Mouse (Mus musculus) stomach, embryonic 16.5 days (tissue): ENCODE results near the gene Lrig2. TPM values are rescaled to one million over a fixed set of nuclear protein-coding genes. Genes with fewer than 3 reads are reported as not detected.

Experiments
- ATAC-seq: fragments of 200-750 bp; cut with Nextera tagmentation; 2 replicates; pipeline ENCODE4 v1.8.0; 2017; ENCODE audit warnings: moderate number of reproducible peaks, moderate TSS enrichment; ENCODE audit not compliant: insufficient read depth, low FRiP score
- H3K27ac ChIP-seq: fragments of 300-500 bp; sonication (generic); 2 replicates; pipeline ENCODE4 v1.5.1; 2014; ENCODE audit warnings: low read length
- H3K27me3 ChIP-seq: fragments of 300-500 bp; sonication (generic); 2 replicates; pipeline ENCODE4 v1.6.1; 2014; ENCODE audit warnings: low read length, control low read depth, mixed read lengths; ENCODE audit not compliant: control insufficient read depth, insufficient read depth
- H3K36me3 ChIP-seq: fragments of 300-500 bp; sonication (generic); 2 replicates; pipeline ENCODE4 v1.6.1; 2014; ENCODE audit warnings: low read length; ENCODE audit not compliant: control insufficient read depth, insufficient read depth
- H3K4me1 ChIP-seq: fragments of 300-500 bp; sonication (generic); 2 replicates; pipeline ENCODE4 v1.6.1; 2014; ENCODE audit warnings: low read length, control low read depth, mixed read lengths; ENCODE audit not compliant: control insufficient read depth, insufficient read depth
- H3K4me2 ChIP-seq: fragments of 300-500 bp; sonication (generic); 2 replicates; pipeline ENCODE4 v1.6.1; 2014; ENCODE audit warnings: low read depth, low read length, mixed read lengths
- H3K4me3 ChIP-seq: fragments of 300-500 bp; sonication (generic); replicated peaks from 2 replicates; pipeline ENCODE4 v1.5.1; 2014; ENCODE audit warnings: mild to moderate bottlenecking, low read length
- H3K9ac ChIP-seq: fragments of 300-500 bp; sonication (generic); 2 replicates; pipeline ENCODE4 v1.6.1; 2014; ENCODE audit warnings: low read length
- H3K9me3 ChIP-seq: fragments of 300-500 bp; sonication (generic); replicated peaks from 2 replicates; pipeline ENCODE4 v1.6.1; 2016; ENCODE audit warnings: low read length, control low read depth; ENCODE audit not compliant: control insufficient read depth
- WGBS: fragments of 180-500 bp; shearing (Covaris S2); extraction: QIAGEN DNeasy Blood & Tissue Kit; methylation state at CpG from one replicate; pipeline ENCODE4 v1.1.7; 2014; 5-methylcytosine and 5-hydroxymethylcytosine counted together
- polyA plus RNA-seq: library from polyadenylated mRNA; unstranded; fragments of >200 nt; fragmentation: Nextera tagmentation; extraction: Ambion mirVana; gene quantifications from 2 replicates; pipeline ENCODE4 v1.2.1, GENCODE M21; 2015

The Lrig2 gene
- polyA plus RNA-seq, 1 experiment from 2014 or later, result 13.7 TPM

- no peak overlapping the region for H3K4me3 ChIP-seq
These were observed 155.6 kb downstream of the Lrig2 start for GRCm38 (mm10) chr3:104356106-104356505.

GRCm38 (mm10) chr3:104353884-104354283 is 157.8 kb downstream of the Lrig2 start:
- no peaks in the 10 kb centered on the region for H3K36me3 ChIP-seq
- no peaks in the 10 kb centered on the region for H3K9me3 ChIP-seq
- no peak overlapping the region for H3K4me2 ChIP-seq
- ATAC-seq, result no peak
- H3K27ac ChIP-seq, result no peak overlapping the region
- H3K27me3 ChIP-seq, result no peaks in the 10 kb centered on the region
- H3K4me1 ChIP-seq, result peaks cover 18% of the 10 kb centered on the region
- WGBS, result 50% methylated on average over 3 of the region's 3 CpGs
- no peak overlapping the region for H3K9ac ChIP-seq
- no peak overlapping the region for H3K4me3 ChIP-seq

More at GRCm38 (mm10) chr3:104356106-104356505, 155.6 kb downstream of the Lrig2 start:
- no peak overlapping the region for H3K27ac ChIP-seq
- H3K4me2 ChIP-seq, result no peak overlapping the region
- no peaks in the 10 kb centered on the region for H3K27me3 ChIP-seq
- peaks cover 11% of the 10 kb centered on the region for H3K4me1 ChIP-seq
- no peak for ATAC-seq
- H3K36me3 ChIP-seq, result no peaks in the 10 kb centered on the region
- H3K9me3 ChIP-seq, result no peaks in the 10 kb centered on the region
- no peak overlapping the region for H3K9ac ChIP-seq
- 92% methylated on average over 5 of the region's 5 CpGs for WGBS

GRCm38 (mm10) chr3:104352358-104353060 is 159.2 kb downstream of the Lrig2 start:
- H3K27me3 ChIP-seq, result no peaks in the 10 kb centered on the region
- peaks cover 18% of the 10 kb centered on the region for H3K4me1 ChIP-seq
- peak overlapping the region; percentile 45; the same call in 1 of the 2 replicates for H3K27ac ChIP-seq
- no peak overlapping the region for H3K4me2 ChIP-seq
- H3K9me3 ChIP-seq, result no peaks in the 10 kb centered on the region
- 47% methylated on average over 7 of the region's 7 CpGs for WGBS
- no peaks in the 10 kb centered on the region for H3K36me3 ChIP-seq
- no peak overlapping the region for H3K4me3 ChIP-seq
- H3K9ac ChIP-seq, result no peak overlapping the region
- ATAC-seq, result no peak

GRCm38 (mm10) chr3:104350253-104350945 is 161.3 kb downstream of the Lrig2 start:
- no peaks in the 10 kb centered on the region for H3K27me3 ChIP-seq
- H3K4me3 ChIP-seq, result no peak overlapping the region
- no peaks in the 10 kb centered on the region for H3K36me3 ChIP-seq
- no peak overlapping the region for H3K9ac ChIP-seq
- no peaks in the 10 kb centered on the region for H3K9me3 ChIP-seq
- peaks cover 18% of the 10 kb centered on the region for H3K4me1 ChIP-seq
- WGBS, result 63% methylated on average over 2 of the region's 2 CpGs
- H3K27ac ChIP-seq, result peak overlapping the region; percentile 84
- peak; percentile 48; the same call in 1 of the 2 replicates for ATAC-seq
- no peak overlapping the region for H3K4me2 ChIP-seq

- Histone ChIP-seq H3K9ac (no peak overlapping the region), H3K27ac (peak overlapping the region; percentile 84), H3K9me3 (no peaks in the 10 kb centered on the region), H3K4me1 (peaks cover 18% of the 10 kb centered on the region), H3K27me3 (no peaks in the 10 kb centered on the region), H3K4me3 (no peak overlapping the region), H3K36me3 (no peaks in the 10 kb centered on the region), H3K4me2 (no peak overlapping the region)
- 61% methylated on average over 2 of the region's 2 CpGs for WGBS
- peak; percentile 37; the same call in 1 of the 2 replicates for ATAC-seq
These were observed 161.9 kb downstream of the Lrig2 start for GRCm38 (mm10) chr3:104349847-104350228.

GRCm38 (mm10) chr3:104349203-104349846 is 162.4 kb downstream of the Lrig2 start:
- Histone ChIP-seq H3K36me3 (no peaks in the 10 kb centered on the region), H3K4me3 (no peak overlapping the region), H3K27me3 (no peaks in the 10 kb centered on the region), H3K4me1 (peaks cover 18% of the 10 kb centered on the region), H3K9ac (peak overlapping the region; percentile 2), H3K9me3 (no peaks in the 10 kb centered on the region), H3K27ac (peak overlapping the region; percentile 84), H3K4me2 (no peak overlapping the region)
- peak; percentile 11; the same call in 1 of the 2 replicates for ATAC-seq
- 47% methylated on average over 8 of the region's 8 CpGs for WGBS

Other genes with a start within 250 kb of the Lrig2 start
- 36.6 and 36.8 TPM in 2 replicates for gene Slc16a1, start 126.8 kb upstream of the Lrig2 start, polyA plus RNA-seq